7 mouse cellular contexts compared by ENCODE assay signal in the genomic region with DNA sequence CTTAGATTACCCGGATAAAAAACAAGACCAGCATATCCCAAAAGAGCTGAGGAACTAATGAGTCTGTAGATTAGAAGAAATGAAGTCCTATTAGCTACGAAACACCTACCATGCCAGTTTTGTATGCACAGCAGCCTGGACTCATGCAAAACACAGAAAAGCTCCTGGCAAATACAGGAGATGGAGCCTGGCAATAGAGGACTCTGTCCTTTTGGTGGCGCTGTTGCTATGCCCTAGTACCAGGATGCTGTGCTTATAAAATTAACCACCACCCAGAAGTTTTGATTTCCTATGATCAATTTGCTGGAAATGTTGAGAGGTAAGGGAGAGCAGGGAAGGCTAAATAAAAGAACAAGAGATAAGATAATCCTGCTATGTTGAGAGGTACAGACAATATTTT.
DNase-seq lines count a peak whose midpoint lies in the region; ATAC-seq and TF ChIP-seq lines count a peak whose summit lies in the region.

No protein-coding gene starts in this region.

- no peaks in the 10 kb centered on the region for H3K27me3 ChIP-seq in lung, embryonic 14.5 days (ENCODE audit: insufficient read depth, low read length)
- no peaks in the 10 kb centered on the region for H3K27me3 ChIP-seq in heart, embryonic 12.5 days (replicated peaks)

- H3K4me1 ChIP-seq in lung, embryonic 14.5 days (ENCODE audit: insufficient read depth), result no peaks in the 10 kb centered on the region
- H3K4me1 ChIP-seq in heart, embryonic 12.5 days (replicated peaks), result peaks cover 9% of the 10 kb centered on the region; the same call in 1 of the 2 replicates

- no peak overlapping the region for H3K4me3 ChIP-seq in lung, embryonic 14.5 days (ENCODE audit: low read depth, low read length)
- H3K4me3 ChIP-seq in heart, embryonic 12.5 days, result no peak overlapping the region

- no peak overlapping the region for H3K9ac ChIP-seq in lung, embryonic 14.5 days
- no peak overlapping the region for H3K9ac ChIP-seq in heart, embryonic 12.5 days

- H3K27ac ChIP-seq in lung, embryonic 14.5 days (ENCODE audit: low read depth), result no peak overlapping the region
- no peak overlapping the region for H3K27ac ChIP-seq in heart, embryonic 12.5 days (ENCODE audit: poor library complexity, severe bottlenecking)

- DNase-seq in lung, embryonic 14.5 days, result peak; percentile 40
- DNase-seq in lung, adult 18-20 months, result no peak
- DNase-seq in embryo, embryonic 10.5 days (ENCODE audit: low spot score), result peak; percentile 42
- peak; percentile 44 to 70 for DNase-seq in layer of hippocampus, adult 8-10 months (ENCODE audit: low spot score in 2 of 2)
- peak; percentile 34 for DNase-seq in right cerebral cortex, postnatal 25 days
- no peak for DNase-seq in spleen, adult 12 weeks (ENCODE audit: low spot score)

- 57% methylated on average over 3 of the region's 3 CpGs for WGBS in lung, embryonic 14.5 days
- WGBS in heart, embryonic 12.5 days, result 68% methylated on average over 3 of the region's 3 CpGs

- peak; percentile 48 for TF ChIP-seq CTCF in lung, embryonic 14.5 days (IDR thresholded peaks at IDR 0.05; ENCODE audit: low read depth)

- no peaks in the 10 kb centered on the region for H3K9me3 ChIP-seq in lung, embryonic 14.5 days (ENCODE audit: low read depth, low read length)
- peaks cover 6% of the 10 kb centered on the region; the same call in 1 of the 2 replicates for H3K9me3 ChIP-seq in heart, embryonic 12.5 days (replicated peaks)

- no peaks in the 10 kb centered on the region for H3K36me3 ChIP-seq in lung, embryonic 14.5 days (ENCODE audit: insufficient read depth)
- peaks cover 10% of the 10 kb centered on the region for H3K36me3 ChIP-seq in heart, embryonic 12.5 days

- no peak for ATAC-seq in lung, embryonic 14.5 days (ENCODE audit: insufficient read depth)
- no peak for ATAC-seq in heart, embryonic 12.5 days (ENCODE audit: insufficient number of reproducible peaks, low FRiP score)

- no peak overlapping the region for H3K4me2 ChIP-seq in lung, embryonic 14.5 days
- H3K4me2 ChIP-seq in heart, embryonic 12.5 days, result no peak overlapping the region

Comparison
In these comparisons a context has a peak if more than half of its experiments do, and no peak if none do; other contexts are left out.
1. DNase-seq: peak in lung, embryonic 14.5 days (single experiment), embryo, embryonic 10.5 days (single experiment), layer of hippocampus, adult 8-10 months (2 of 2) and right cerebral cortex, postnatal 25 days (single experiment); none in lung, adult 18-20 months (0 of 2) and spleen, adult 12 weeks (single experiment).